In genomic region chr7:130635212-130635611, GRCm38 (mm10) we compare ENCODE assay signal across 15 mouse cellular contexts.
"Had no signal": no experiment of that assay in that cellular context is flagged by ENCODE, and none has a peak within 500 bp of the region (broad histone marks: within the 10 kb centered on the region; RNA-seq: fewer than 3 reads in every experiment).

No protein-coding gene starts in this region.

- H3K27ac ChIP-seq: kidney, embryonic 15.5 days; left cerebral cortex, adult 2 months; limb, embryonic 13.5 days; liver, embryonic 13.5 days had no signal

- H3K4me3 ChIP-seq: kidney, embryonic 15.5 days; left cerebral cortex, adult 2 months; limb, embryonic 13.5 days; liver, embryonic 13.5 days had no signal

- H3K36me3 ChIP-seq: kidney, embryonic 15.5 days; limb, embryonic 13.5 days; liver, embryonic 13.5 days had no signal

- H3K27me3 ChIP-seq: kidney, embryonic 15.5 days; limb, embryonic 13.5 days; liver, embryonic 13.5 days had no signal

- H3K9ac ChIP-seq: kidney, embryonic 15.5 days; limb, embryonic 13.5 days; liver, embryonic 13.5 days had no signal

- H3K4me2 ChIP-seq: kidney, embryonic 15.5 days; limb, embryonic 13.5 days; liver, embryonic 13.5 days; midbrain, embryonic 11.5 days had no signal

- DNase-seq: kidney, postnatal 10 days; kidney, postnatal 36 days; layer of hippocampus, postnatal 36 days; liver; liver, embryonic 13.5 days; lung, adult 2 months; lung, postnatal 14 days; midbrain, embryonic 14.5 days; retina, postnatal 1 day; thymus, adult 18-20 months; thymus, postnatal 36 days had no signal

- H3K9me3 ChIP-seq: kidney, embryonic 15.5 days; limb, embryonic 13.5 days; liver, embryonic 13.5 days had no signal
